In the genomic region with DNA sequence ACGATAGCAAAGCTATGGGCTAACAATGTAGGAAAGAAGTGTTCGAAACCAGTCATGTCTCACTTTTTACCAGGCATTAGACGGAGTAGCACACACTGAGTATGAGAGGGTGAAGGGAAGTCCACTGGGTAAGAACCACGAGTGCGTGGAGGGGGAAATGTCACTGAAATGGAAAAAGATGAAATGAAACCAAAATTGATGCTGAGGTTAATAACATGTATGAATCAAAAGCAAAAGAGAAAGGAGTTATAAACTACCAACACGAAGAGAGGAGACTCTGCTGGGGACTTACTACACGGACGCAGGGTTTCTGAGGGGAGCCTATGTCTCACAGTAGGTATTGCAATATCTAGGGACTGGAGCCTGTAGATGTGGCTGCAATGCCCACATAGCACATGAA, we compare ENCODE assay signal across 25 mouse cellular contexts. TPM values are rescaled to one million over a fixed set of nuclear protein-coding genes. Genes with fewer than 3 reads are reported as not detected.
DNase-seq lines count a peak whose midpoint lies in the region; ATAC-seq lines count a peak whose summit lies in the region.
"Had no signal": no experiment of that assay in that cellular context is flagged by ENCODE, and none has a peak within 500 bp of the region (broad histone marks: within the 10 kb centered on the region; RNA-seq: fewer than 3 reads in every experiment).

No protein-coding gene starts in this region.

- intact Hi-C loops in left cerebral cortex, postnatal 25 days (cut with DNase I) = no loop called here

- peak; percentile 64 for DNase-seq in A20 (ENCODE audit: low read depth, low spot score)
- DNase-seq in B cell, adult 2 months = peak; percentile 59 to 64
- DNase-seq in retina, postnatal 1 day = no peak
- no peak for DNase-seq in left cerebral cortex, postnatal 25 days (ENCODE audit: low spot score in 2 of 2)
- no peak for DNase-seq in adrenal gland, postnatal 10 days
- DNase-seq: adrenal gland, postnatal 14 days; cerebellum, adult 2 months; cerebellum, postnatal 36 days; gastrocnemius, postnatal 14 days; heart, adult 2 months; heart, postnatal 14 days; kidney, adult 8-10 months; kidney, postnatal 10 days; liver, postnatal 0 days; lung, postnatal 10 days; right cerebral cortex, postnatal 4 days; thymus, postnatal 36 days had no signal

- ATAC-seq in common myeloid progenitor, adult 5-6 weeks (replicated peaks; ENCODE audit: low read depth, poor library complexity, severe bottlenecking) = peak; percentile 69
- peak; percentile 49 for ATAC-seq in megakaryocyte progenitor cell, adult 5-6 weeks (replicated peaks; ENCODE audit: poor library complexity)
- ATAC-seq: forebrain, embryonic 16.5 days; liver, postnatal 0 days; midbrain, embryonic 13.5 days had no signal

RNA-seq across cellular contexts. Expression of a gene that starts 41.9 kb away (rescaled TPM):
- total RNA-seq in common myeloid progenitor, adult 5-6 weeks (2017) = not detected in 2 replicates
- not detected in 2 replicates for total RNA-seq in megakaryocyte progenitor cell, adult 5-6 weeks (2015)
- not detected in 2 replicates for total RNA-seq in megakaryocyte progenitor cell, adult 5-6 weeks (2017)
- not detected for total RNA-seq in left cerebral cortex, postnatal 25 days (2021)
- not detected for total RNA-seq in adrenal gland, postnatal 10 days (2021)
- total RNA-seq: adrenal gland, postnatal 14 days; layer of hippocampus, adult 18-20 months; layer of hippocampus, postnatal 14 days; left cerebral cortex, postnatal 10 days; MEL had no signal

Comparison
In these comparisons a context has a peak if more than half of its experiments do, and no peak if none do; other contexts are left out.
1. DNase-seq: peak in A20 (single experiment) and B cell, adult 2 months (2 of 2); none in retina, postnatal 1 day (single experiment), left cerebral cortex, postnatal 25 days (0 of 2) and adrenal gland, postnatal 10 days (single experiment).